Mouse (Mus musculus) macrophage (primary cell): Measurements from ENCODE around the gene Rnase1. TPM values are rescaled to one million over a fixed set of nuclear protein-coding genes. Genes with fewer than 3 reads are reported as not detected.
A peak's percentile ranks its signal among the peaks of the same experiment; 100 is the strongest.
"Not testable (repeated sequence)": the region's sequence is repeated elsewhere in the genome, so short reads cannot be mapped to it uniquely, and the experiment has no call there.

Experiments used
- H3K27ac ChIP-seq: fragments of 350-480 bp; formaldehyde crosslinking; 2 replicates; pipeline ENCODE4 v1.9.0; 2021
- H3K36me3 ChIP-seq: fragments of 350-480 bp; formaldehyde crosslinking; 2 replicates; pipeline ENCODE4 v1.9.0; 2021; ENCODE audit errors: inconsistent target
- H3K4me3 ChIP-seq: fragments of 350-480 bp; formaldehyde crosslinking; 2 replicates; pipeline ENCODE4 v1.9.0; 2021; ENCODE audit errors: inconsistent target
- H3K79me2 ChIP-seq: fragments of 350-480 bp; formaldehyde crosslinking; 2 replicates; pipeline ENCODE4 v1.9.0; 2021; ENCODE audit errors: inconsistent target
- WGBS: methylation state at CpG from one replicate; pipeline ENCODE4 v1.1.7; 2026; ENCODE audit warnings: inconsistent platforms; ENCODE audit not compliant: missing documents; 5-methylcytosine and 5-hydroxymethylcytosine counted together
- polyA plus RNA-seq: library from polyadenylated mRNA; stranded (reverse); fragments of 250-400 nt; gene quantifications from 3 replicates; pipeline ENCODE4 v1.2.4, GENCODE M21; 2018; ENCODE audit warnings: inconsistent platforms

The Rnase1 gene
- polyA plus RNA-seq, 1 experiment from 2014 or later: not detected

DNA sequence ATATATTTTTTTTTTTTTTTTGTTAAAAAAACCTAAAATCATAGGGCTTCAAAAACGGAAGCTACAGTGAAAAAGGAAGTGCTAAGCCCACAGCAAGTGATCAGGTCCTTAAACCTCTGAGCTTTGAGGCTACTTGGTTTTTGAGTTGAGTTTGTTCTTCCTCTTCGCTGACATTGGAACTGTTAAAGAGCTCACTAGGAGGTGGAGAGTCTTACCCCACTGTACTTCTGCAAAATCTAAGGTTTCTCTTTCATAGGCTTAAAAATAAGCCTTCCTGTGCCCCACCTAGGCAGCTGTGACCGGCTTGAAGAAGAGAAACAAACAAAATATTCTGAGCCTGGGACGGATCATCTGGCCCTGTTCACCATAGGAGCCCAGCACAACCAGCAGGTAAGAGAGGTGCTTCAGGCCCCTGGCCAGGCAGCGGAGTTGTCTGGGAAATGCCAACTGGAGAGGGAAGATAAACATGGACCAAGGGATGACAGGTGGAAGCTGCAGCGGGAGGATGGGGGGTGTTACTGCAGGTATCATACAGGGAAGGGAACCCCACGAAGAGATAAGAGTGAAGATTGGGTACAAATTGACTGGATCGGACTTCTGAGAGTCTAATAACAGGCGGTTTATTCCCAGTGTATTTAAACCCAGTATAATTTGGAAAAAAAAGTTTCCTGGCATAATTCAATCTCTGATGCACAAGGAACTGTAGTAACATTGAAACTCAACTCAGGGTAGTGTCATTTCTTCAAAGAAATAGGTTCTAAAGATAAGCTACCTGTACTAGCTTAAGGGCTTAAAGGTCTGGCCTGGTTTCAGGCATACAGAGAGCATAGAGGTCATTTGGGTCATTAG, 17.6 kb downstream of the Rnase1 start:
- Histone ChIP-seq H3K27ac (peak overlapping the region; percentile 80), H3K36me3 (no peaks in the 10 kb centered on the region), H3K79me2 (no peaks in the 10 kb centered on the region), H3K4me3 (peak overlapping the region; percentile 39)
- 15% methylated on average over 9 of the region's 9 CpGs for WGBS

DNA sequence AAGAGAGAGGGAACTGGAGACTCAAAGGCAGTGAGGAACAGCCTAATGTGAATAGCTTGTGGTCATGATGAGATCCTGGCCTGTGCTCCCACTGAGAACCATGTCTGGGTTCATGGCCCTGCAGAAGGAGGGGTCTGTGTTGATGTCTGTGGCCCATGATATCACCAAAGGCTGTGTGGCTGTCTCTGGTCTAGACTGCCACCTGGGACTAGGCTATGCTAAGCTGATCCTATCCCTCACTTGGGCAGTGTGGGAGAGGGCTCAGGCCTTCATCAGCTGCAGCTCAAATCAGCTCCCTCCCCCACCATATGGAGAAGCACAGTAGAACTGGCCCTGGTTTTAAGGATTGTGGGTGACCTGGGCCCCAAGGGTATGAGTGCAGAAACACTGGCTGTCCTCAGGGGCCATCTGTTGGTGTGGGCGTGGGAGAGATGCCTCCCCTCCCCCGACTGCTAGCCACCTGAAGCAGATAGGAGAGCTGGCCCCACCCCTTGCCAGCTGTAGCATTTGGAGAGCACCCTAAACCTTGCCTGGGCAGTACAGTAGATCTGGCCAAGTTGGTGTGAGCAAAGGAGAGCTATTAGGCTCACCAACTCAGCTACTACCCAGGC, 18.8 kb downstream of the Rnase1 start:
- H3K79me2 ChIP-seq: no peaks in the 10 kb centered on the region
- peak overlapping the region; percentile 21; the same call in 1 of the 2 replicates for H3K27ac ChIP-seq
- WGBS: 71% methylated on average over 2 of the region's 2 CpGs
- H3K4me3 ChIP-seq: no peak overlapping the region
- H3K36me3 ChIP-seq: no peaks in the 10 kb centered on the region

DNA sequence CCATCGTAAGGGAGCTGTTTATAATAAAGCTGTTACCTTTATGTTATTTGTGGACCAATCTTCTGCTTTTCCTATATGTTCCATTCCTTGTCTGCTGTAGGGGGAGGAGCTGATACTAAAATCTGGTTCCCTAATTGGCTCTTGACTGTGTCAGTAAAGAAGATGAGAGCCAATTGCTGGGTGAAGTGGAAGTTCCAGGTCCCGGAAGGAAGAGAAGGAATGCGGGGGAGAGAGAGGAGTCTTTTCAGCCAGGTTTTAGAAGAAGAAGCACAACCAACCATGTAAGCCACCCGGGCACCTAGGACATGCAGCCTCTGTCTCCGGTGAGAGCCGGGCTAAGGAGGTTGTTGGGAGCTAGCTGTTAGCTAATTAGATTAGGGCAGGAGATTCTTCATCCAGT, 20.9 kb downstream of the Rnase1 start:
- no peak overlapping the region for H3K27ac ChIP-seq
- H3K4me3 ChIP-seq: no peak overlapping the region
- H3K79me2 ChIP-seq: no peaks in the 10 kb centered on the region
- no peaks in the 10 kb centered on the region for H3K36me3 ChIP-seq
- WGBS: 94% methylated on average over 6 of the region's 6 CpGs

DNA sequence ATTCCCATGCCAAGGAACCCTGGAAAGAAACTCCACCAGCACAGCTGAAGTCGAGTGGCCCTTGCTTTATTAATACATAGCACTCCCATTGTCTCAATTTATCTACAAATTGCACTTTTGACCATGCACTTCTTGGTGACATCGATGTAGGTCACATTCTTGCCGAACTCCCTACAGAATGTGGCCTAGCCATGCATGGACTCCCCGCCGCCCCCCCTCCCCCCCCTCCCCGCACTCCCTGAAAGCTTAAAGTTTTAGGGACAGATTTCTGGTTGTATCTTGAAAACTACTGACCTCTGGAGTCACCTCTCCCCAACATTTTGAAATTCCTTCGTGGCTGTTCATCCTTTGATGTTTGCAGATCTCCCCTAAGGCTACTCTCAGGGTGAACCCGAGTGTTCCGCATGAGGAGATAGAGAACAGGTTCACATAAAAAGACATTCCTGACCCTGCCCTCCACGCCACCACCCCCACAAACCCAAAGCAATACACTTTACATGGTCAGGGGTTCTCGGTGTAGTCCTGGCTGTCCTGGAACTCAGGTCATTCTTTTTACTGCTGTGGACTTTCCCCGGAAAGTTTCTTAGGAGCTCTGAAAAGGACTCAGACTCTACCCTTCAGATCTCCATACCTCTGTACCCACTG, 32.5 kb downstream of the Rnase1 start, which contains the start of gene Eddm3b:
Eddm3b (plus strand) TSS at position 511 of the 645 bp plus-strand sequence.
- 86% methylated on average over 12 of the region's 12 CpGs for WGBS
- H3K36me3 ChIP-seq: no peaks in the 10 kb centered on the region
- H3K4me3 ChIP-seq: no peak within 1 kb of the TSS
- no peak within 1 kb of the TSS for H3K27ac ChIP-seq
- H3K79me2 ChIP-seq: no peaks in the 10 kb centered on the region

DNA sequence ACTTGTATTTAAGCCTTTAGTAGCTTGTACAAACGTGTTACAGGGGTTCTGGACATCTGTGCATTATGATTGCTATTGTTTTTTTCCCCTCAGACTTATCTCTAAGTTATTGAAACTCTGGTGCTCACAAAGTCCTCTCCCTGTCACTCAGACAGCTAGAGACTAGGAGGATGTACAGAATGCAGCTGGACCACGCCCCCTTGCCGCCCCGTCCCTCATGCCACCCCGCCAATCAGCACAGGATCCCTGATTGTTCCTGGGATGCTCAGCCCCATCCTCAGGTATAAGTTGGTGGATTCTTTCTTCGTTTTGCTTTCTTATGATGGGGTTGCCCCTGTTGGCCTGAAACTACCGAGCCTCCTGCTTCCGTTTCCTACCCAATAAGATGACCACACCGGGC, 33.1 kb downstream of the Rnase1 start:
- Histone ChIP-seq H3K36me3 (no peaks in the 10 kb centered on the region), H3K27ac (no peak overlapping the region), H3K4me3 (no peak overlapping the region), H3K79me2 (no peaks in the 10 kb centered on the region)
- 89% methylated on average over 9 of the region's 9 CpGs for WGBS

DNA sequence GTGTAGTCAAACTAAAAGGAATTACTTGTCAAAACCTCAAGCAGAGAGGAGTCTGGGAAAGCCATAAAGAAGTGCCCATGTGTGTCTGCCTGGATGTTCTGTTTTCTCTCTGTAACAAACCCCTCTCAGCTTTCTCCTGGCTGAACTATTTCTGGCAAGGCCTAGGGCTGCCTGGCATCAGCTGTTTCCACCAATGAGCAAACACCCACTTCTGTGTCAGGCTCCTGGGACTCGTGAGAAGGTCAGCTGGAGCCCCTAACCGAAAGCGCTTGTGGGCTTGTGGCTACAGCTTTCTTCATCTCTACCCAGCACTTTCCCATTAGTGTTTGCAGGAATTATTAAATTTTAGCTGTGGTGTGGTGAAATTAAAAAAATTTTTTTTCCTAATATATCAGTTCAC, 34.6 kb downstream of the Rnase1 start:
- 60% methylated on average over 3 of the region's 3 CpGs for WGBS
- Histone ChIP-seq H3K4me3 (no peak overlapping the region), H3K27ac (no peak overlapping the region), H3K79me2 (no peaks in the 10 kb centered on the region), H3K36me3 (no peaks in the 10 kb centered on the region)

DNA sequence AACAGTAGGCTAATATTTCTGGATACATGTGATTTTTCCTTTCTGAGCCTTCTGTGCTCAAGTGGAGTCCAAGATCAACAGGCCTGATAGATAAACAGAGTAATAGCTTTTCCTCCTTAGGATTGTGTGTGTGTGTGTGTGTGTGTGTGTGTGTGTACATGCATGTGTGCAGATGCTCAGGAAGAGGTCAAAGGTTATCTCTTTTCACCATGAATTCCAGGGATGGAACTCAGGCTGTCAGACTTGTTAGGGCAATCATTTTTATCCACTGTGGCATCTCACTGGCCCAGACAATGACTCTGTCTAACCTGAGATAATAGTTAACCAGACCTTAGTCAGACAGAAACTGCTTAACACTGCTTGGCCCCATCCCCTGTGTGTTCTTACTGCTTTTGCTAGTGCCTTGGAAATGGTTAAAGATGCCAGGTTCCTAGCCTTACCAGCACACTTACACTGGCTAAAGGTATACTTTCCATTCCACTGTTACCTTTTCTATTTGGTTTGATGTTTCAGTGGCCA, 40.1 kb downstream of the Rnase1 start:
- Histone ChIP-seq H3K27ac (no peak overlapping the region), H3K4me3 (no peak overlapping the region), H3K79me2 (no peaks in the 10 kb centered on the region), H3K36me3 (peaks cover 12% of the 10 kb centered on the region; the same call in 1 of the 2 replicates)

DNA sequence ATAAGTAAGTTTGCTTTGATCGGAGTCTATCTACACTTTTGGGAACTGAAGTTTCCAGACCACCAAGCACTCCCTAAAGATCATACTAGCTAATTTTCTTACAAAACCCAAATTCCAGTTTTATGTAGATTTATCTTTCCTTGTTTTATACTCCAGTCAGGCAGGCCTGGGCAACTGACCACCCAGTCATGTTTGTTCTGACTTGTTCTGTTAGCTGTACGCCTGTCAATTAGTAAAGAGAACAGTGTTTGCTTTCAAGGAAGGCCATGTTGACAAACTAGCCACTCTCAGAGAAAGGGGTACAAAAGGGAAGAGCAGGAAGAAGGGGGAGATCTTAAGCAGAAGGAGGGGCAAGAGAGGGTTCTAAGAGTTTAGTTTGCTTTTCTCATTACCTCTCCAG, 42.2 kb downstream of the Rnase1 start:
- peaks cover 15% of the 10 kb centered on the region for H3K79me2 ChIP-seq
- H3K36me3 ChIP-seq: peaks cover 16% of the 10 kb centered on the region; the same call in 1 of the 2 replicates
- H3K27ac ChIP-seq: no peak overlapping the region
- H3K4me3 ChIP-seq: no peak overlapping the region
- WGBS: 83% methylated on average over 2 of the region's 2 CpGs

DNA sequence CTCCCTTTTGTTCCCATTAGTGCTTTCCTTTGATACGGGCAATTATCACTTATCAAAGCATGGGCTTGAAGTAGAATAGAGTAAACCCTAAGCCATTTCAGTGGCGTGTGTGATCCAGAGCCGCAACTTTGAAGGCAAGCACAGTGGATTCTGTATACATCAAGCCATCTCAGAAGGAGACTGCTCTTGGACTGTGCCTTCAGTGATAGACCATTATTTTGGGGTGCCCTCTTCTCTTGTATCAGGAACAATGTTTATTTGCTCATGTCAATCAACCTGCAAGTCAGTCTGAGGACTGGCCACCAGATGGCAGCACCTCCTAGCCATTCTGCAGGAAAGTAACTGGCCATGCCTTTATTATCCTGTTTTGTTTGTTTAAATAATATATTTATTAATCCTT, 43.4 kb downstream of the Rnase1 start:
- Histone ChIP-seq H3K27ac (no peak overlapping the region), H3K36me3 (peaks cover 16% of the 10 kb centered on the region; the same call in 1 of the 2 replicates), H3K4me3 (no peak overlapping the region), H3K79me2 (peaks cover 26% of the 10 kb centered on the region)
- 95% methylated on average over 3 of the region's 3 CpGs for WGBS

DNA sequence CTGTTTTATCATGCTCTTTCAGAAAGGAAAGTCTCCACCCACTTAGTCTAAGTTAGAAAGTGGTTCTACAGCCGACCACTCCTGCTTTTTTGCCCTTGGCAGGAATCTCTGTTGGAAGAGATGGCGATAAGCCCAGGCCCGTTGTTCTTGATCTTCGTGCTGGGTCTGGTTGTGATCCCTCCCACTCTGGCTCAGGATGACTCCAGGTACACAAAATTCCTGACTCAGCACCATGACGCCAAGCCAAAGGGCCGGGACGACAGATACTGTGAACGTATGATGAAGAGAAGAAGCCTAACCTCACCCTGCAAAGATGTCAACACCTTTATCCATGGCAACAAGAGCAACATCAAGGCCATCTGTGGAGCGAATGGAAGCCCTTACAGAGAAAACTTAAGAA, 45.3 kb downstream of the Rnase1 start:
- peaks cover 45% of the 10 kb centered on the region for H3K79me2 ChIP-seq
- 90% methylated on average over 9 of the region's 9 CpGs for WGBS
- H3K36me3 ChIP-seq: peaks cover 16% of the 10 kb centered on the region; the same call in 1 of the 2 replicates
- H3K4me3 ChIP-seq: no peak overlapping the region
- no peak overlapping the region for H3K27ac ChIP-seq

DNA sequence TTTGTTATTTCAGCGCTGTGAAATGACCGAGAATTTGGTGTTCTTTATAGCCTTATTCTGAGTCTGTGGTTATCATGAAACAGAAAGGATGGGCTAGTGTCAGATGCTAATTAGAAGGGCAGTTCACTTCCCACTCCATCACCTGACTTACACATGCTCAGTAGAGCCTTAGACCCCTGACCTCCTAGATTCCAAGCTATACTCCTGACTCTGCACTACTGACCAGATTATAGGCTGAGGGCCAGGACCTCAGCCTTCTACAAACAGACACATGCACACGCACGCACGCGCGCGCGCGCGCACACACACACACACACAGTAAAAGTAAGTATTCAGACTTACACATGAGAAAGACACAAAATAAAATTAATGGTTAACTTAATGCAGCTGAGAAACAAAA, 47.7 kb downstream of the Rnase1 start:
- peaks cover 48% of the 10 kb centered on the region for H3K79me2 ChIP-seq
- H3K4me3 ChIP-seq: no peak overlapping the region
- 95% methylated on average over 11 of the region's 11 CpGs for WGBS

DNA sequence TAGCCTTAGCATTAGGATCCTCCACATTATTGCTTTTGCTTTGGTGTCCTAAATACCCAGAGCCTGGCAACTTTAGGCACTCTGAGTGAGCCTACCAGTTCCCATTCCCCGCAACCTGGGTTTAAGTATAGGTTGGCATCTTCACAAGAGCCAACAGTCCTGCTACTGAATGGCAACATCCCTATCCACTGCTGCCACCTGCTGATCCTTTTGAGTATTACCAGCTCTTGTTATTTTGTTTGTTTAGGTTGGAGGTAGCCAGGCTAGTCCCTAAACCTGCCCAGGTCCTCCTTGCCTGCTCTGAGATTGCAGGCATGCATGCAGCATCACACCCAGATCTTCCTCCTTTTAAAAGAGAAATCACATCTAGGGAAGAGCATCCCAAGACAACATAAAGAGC, 48.3 kb downstream of the Rnase1 start:
- peaks cover 48% of the 10 kb centered on the region for H3K79me2 ChIP-seq
- not testable (repeated sequence) for H3K27ac ChIP-seq, H3K4me3 ChIP-seq, H3K36me3 ChIP-seq
- WGBS: 19% methylated on average over 1 of the region's 1 CpGs

More for the DNA sequence above, 47.7 kb downstream of the Rnase1 start:
- Histone ChIP-seq H3K36me3 (peaks cover 6% of the 10 kb centered on the region; the same call in 1 of the 2 replicates), H3K27ac (no peak overlapping the region)

DNA sequence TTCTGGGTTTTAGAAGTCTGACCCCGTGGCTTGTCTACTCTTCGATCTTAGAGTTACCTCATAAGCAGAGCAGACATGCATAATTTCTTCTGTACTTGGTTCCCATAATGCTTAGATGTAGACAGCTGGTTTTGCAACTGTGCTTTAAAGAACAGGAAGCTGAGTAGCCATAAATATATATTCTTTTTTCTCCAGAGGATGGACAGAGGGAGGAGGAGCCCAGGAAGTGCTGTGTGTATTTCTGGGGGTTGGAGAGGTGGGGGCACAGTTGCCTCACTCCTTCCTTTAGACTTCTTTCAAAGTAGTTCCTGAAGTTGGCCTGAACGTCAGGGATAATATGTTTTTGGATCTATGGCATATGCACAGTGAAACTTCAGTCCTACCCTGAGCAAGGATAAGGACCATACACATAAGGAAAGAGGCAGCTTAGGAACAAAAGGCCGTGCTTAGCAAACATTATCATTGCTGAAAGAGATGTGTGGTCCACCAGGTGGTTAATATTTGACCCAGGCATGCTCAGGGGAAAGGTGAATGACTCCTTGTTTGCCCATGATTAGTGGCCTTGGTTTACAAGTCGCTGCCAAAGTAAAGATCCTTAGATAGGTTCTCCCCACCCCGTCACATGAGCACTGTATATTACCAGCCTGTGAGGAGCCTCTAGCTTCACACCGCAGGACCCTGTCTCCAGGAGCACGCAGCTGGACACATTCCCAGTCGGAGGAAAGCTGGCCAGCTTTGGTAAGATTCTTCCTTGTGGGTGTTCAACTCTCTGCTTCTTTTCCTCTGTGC, 50.7 kb downstream of the Rnase1 start:
- Histone ChIP-seq H3K36me3 (no peaks in the 10 kb centered on the region), H3K79me2 (peaks cover 67% of the 10 kb centered on the region), H3K27ac (peak overlapping the region; percentile 98), H3K4me3 (no peak overlapping the region)
- 45% methylated on average over 9 of the region's 9 CpGs for WGBS
